Mouse (Mus musculus) heart, embryonic 14.5 days (tissue): ENCODE results near the gene Fgfr2. TPM values are rescaled to one million over a fixed set of nuclear protein-coding genes. Genes with fewer than 3 reads are reported as not detected.
A peak's percentile ranks its signal among the peaks of the same experiment; 100 is the strongest.

Experiments
- ATAC-seq: fragments of 200-750 bp; cut with Nextera tagmentation; 2 replicates; pipeline ENCODE4 v1.8.0; 2017; ENCODE audit warnings: low read depth, moderate TSS enrichment; ENCODE audit not compliant: insufficient number of reproducible peaks, insufficient read depth, low FRiP score
- H3K27ac ChIP-seq, 2 experiments: fragments of 200-500 bp in 1 of 2; fragments of 300-500 bp in 1 of 2; sonication (generic) in 1 of 2; replicated peaks in 1 of 2; 2 replicates each; pipeline ENCODE4 v1.5.1; 2012 to 2014; ENCODE audit warnings: low read depth in 2 of 2, low read length in 2 of 2, control low read depth in 1 of 2, mild to moderate bottlenecking in 1 of 2, mixed read lengths in 1 of 2; ENCODE audit not compliant: control insufficient read depth in 1 of 2, insufficient read depth in 1 of 2
- H3K27me3 ChIP-seq: fragments of 300-500 bp; sonication (generic); 2 replicates; pipeline ENCODE4 v1.6.1; 2014; ENCODE audit warnings: mild to moderate bottlenecking, low read length, control low read depth; ENCODE audit not compliant: control insufficient read depth, insufficient read depth
- H3K36me3 ChIP-seq: fragments of 300-500 bp; sonication (generic); 2 replicates; pipeline ENCODE4 v1.6.1; 2014; ENCODE audit warnings: mild to moderate bottlenecking, control low read depth, low read length, mixed read lengths; ENCODE audit not compliant: control insufficient read depth, insufficient read depth
- H3K4me1 ChIP-seq, 2 experiments: fragments of 200-500 bp in 1 of 2; fragments of 300-500 bp in 1 of 2; sonication (generic) in 1 of 2; 2 replicates each; pipeline ENCODE4 v1.6.1; 2012 to 2014; ENCODE audit warnings: low read length in 2 of 2, control low read depth in 1 of 2, mixed read lengths in 1 of 2; ENCODE audit not compliant: control insufficient read depth in 2 of 2, insufficient read depth in 2 of 2
- H3K4me2 ChIP-seq: fragments of 300-500 bp; sonication (generic); 2 replicates; pipeline ENCODE4 v1.6.1; 2014; ENCODE audit warnings: mild to moderate bottlenecking, low read length
- H3K4me3 ChIP-seq, 2 experiments: fragments of 200-500 bp in 1 of 2; fragments of 300-500 bp in 1 of 2; sonication (generic) in 1 of 2; 2 replicates each; pipeline ENCODE4 v1.5.1; 2012 to 2014; ENCODE audit warnings: low read length in 2 of 2, mild to moderate bottlenecking in 2 of 2, control low read depth in 1 of 2, low read depth in 1 of 2, moderate library complexity in 1 of 2; ENCODE audit not compliant: control insufficient read depth in 1 of 2, insufficient read depth in 1 of 2
- H3K9ac ChIP-seq: fragments of 300-500 bp; sonication (generic); 2 replicates; pipeline ENCODE4 v1.6.1; 2014; ENCODE audit warnings: mild to moderate bottlenecking, low read length
- H3K9me3 ChIP-seq: fragments of 300-500 bp; sonication (generic); 2 replicates; pipeline ENCODE4 v1.6.1; 2016; ENCODE audit warnings: low read length, control low read depth; ENCODE audit not compliant: control insufficient read depth
- WGBS: fragments of 180-500 bp; shearing (Covaris S2); extraction: QIAGEN DNeasy Blood & Tissue Kit; methylation state at CpG from one replicate; pipeline ENCODE4 v1.1.7; 2014; 5-methylcytosine and 5-hydroxymethylcytosine counted together
- polyA plus RNA-seq: library from polyadenylated mRNA; unstranded; fragments of >200 nt; fragmentation: Nextera tagmentation; extraction: Ambion mirVana; gene quantifications from 2 replicates; pipeline ENCODE4 v1.2.1, GENCODE M21; 2014

Fgfr2 gene
- polyA plus RNA-seq, 1 experiment from 2014 or later, result 22.4 TPM

GRCm38 (mm10) chr7:130787537-130787936 lies 2335.6 kb downstream of the Fgfr2 start:
- whole genome bisulfite sequencing, result 89% methylated on average over 4 of the region's 4 CpGs
- no peak for ATAC-seq
- H3K9ac ChIP-seq, result no peak overlapping the region
- H3K4me1 ChIP-seq, result peaks cover 14 to 15% of the 10 kb centered on the region in 2 experiments
- H3K27me3 ChIP-seq, result no peaks in the 10 kb centered on the region; the same call in 1 of the 2 replicates
- H3K9me3 ChIP-seq, result no peaks in the 10 kb centered on the region
- no peaks in the 10 kb centered on the region for H3K36me3 ChIP-seq
- H3K27ac ChIP-seq, result no peak overlapping the region
- no peak overlapping the region for H3K4me3 ChIP-seq
- H3K4me2 ChIP-seq, result no peak overlapping the region

- H3K27ac ChIP-seq, result no peak overlapping the region
Measured at GRCm38 (mm10) chr7:130786708-130787107, 2336.4 kb downstream of the Fgfr2 start.

DNA sequence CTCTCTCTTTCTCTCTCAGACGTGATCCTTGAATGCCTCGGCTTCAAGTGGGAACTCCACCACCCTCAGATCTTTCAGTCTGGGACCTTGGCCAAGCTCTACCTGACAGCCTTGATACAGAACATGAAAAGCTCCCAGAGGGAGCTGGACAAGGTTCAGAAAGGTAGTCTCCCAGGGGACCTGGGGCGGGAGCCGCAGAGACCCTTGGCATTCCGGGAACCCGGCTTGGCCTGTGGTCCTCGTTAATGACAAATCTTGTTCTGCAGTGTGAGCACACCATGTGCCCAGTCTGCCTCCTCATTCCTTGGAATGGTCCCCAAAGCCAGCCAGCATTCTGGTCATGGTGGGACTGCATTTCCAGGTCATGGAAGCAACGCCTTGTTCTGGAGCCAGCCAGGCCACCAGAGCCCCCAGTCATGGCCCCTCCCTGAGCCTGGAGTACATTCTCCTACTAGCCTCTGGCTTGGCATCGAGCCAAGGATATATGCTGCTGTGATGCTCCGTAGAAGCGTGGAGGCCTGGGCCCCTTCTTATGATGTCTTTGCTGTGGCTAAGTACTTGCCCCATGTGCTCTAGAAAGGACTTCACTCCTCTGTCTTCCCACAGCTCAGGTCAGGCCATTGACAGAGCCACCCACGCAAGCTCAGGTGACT lies 2337.1 kb downstream of the Fgfr2 start:
- Histone ChIP-seq H3K4me3 (no peak overlapping the region), H3K4me1 (peaks cover 20 to 22% of the 10 kb centered on the region in 2 experiments), H3K9me3 (no peaks in the 10 kb centered on the region), H3K27ac (no peak overlapping the region), H3K27me3 (no peaks in the 10 kb centered on the region; the same call in 1 of the 2 replicates), H3K36me3 (no peaks in the 10 kb centered on the region), H3K4me2 (no peak overlapping the region), H3K9ac (no peak overlapping the region)
- ATAC-seq, result 0 out of 2 replicates have a peak, but pooled peaks have one; percentile 7
- WGBS, result 56% methylated on average over 12 of the region's 12 CpGs

More at GRCm38 (mm10) chr7:130786708-130787107, 2336.4 kb downstream of the Fgfr2 start:
- no peaks in the 10 kb centered on the region for H3K36me3 ChIP-seq
- H3K4me1 ChIP-seq, result peaks cover 14 to 16% of the 10 kb centered on the region in 2 experiments
- H3K4me3 ChIP-seq, result no peak overlapping the region
- H3K4me2 ChIP-seq, result no peak overlapping the region
- no peaks in the 10 kb centered on the region for H3K9me3 ChIP-seq
- 55% methylated on average over 5 of the region's 5 CpGs for WGBS
- H3K9ac ChIP-seq, result no peak overlapping the region
- no peak; the same call in 1 of the 2 replicates for ATAC-seq
- H3K27me3 ChIP-seq, result no peaks in the 10 kb centered on the region; the same call in 1 of the 2 replicates

GRCm38 (mm10) chr7:130782501-130783050 lies 2340.6 kb downstream of the Fgfr2 start:
- Histone ChIP-seq H3K4me3 (no peak overlapping the region), H3K27me3 (no peaks in the 10 kb centered on the region; the same call in 1 of the 2 replicates), H3K4me1 (peaks cover 26% of the 10 kb centered on the region in 2 experiments), H3K27ac (no peak overlapping the region), H3K4me2 (no peak overlapping the region), H3K9me3 (no peaks in the 10 kb centered on the region), H3K36me3 (no peaks in the 10 kb centered on the region), H3K9ac (no peak overlapping the region)
- 69% methylated on average over 5 of the region's 5 CpGs for WGBS
- ATAC-seq, result no peak

DNA sequence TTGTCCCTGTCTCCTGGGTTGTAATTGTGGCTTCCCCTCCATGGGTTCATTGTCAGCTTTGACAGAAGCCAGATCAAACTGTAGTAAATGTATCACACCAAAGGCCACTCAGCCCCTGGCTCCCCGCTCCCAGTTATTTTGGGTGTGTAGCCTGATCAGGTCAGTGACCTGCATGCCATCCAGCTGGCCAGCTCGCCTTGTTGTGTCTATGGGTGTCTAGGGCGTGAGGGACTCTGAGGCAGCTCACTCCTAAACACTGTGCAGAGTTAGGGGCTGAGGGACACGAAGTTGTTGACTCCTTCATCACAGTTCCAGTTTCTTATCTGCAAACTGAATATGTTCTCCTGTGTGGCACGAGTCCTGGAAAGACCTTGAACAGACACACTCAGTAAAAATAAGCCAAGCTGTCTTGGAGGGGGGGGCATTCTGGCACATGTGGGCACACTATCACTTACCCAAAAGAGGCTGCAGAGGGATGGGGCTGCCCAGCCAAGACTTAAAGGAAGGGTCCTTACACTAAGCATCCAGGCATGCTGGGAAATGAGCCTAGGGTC lies 2342.2 kb downstream of the Fgfr2 start:
- ATAC-seq, result peak; percentile 57
- Histone ChIP-seq H3K9me3 (no peaks in the 10 kb centered on the region), H3K36me3 (no peaks in the 10 kb centered on the region), H3K4me2 (no peak overlapping the region; the same call in 1 of the 2 replicates), H3K9ac (no peak overlapping the region), H3K27ac (peak overlapping the region; percentile 53 to 70), H3K4me1 (peaks cover 15 to 17% of the 10 kb centered on the region in 2 experiments), H3K27me3 (no peaks in the 10 kb centered on the region; the same call in 1 of the 2 replicates), H3K4me3 (no peak overlapping the region)
- WGBS, result 16% methylated on average over 5 of the region's 5 CpGs

- 45% methylated on average over 9 of the region's 9 CpGs for WGBS
- H3K9ac ChIP-seq, result no peak within 1 kb of the TSS
- H3K27ac ChIP-seq, result no peak within 1 kb of the TSS
- no peaks in the 10 kb centered on the region for H3K9me3 ChIP-seq
- H3K4me2 ChIP-seq, result no peak within 1 kb of the TSS
- ATAC-seq, result no peak
- no peak within 1 kb of the TSS for H3K4me3 ChIP-seq
- peaks cover 6 to 10% of the 10 kb centered on the region in 2 experiments; a peak in 3 of 4 replicates for H3K4me1 ChIP-seq
- no peaks in the 10 kb centered on the region for H3K27me3 ChIP-seq
- no peaks in the 10 kb centered on the region for H3K36me3 ChIP-seq
Measured at GRCm38 (mm10) chr7:130773914-130774630, 2349.1 kb downstream of the Fgfr2 start, which contains the start of gene Btbd16. TSS of gene Btbd16 (plus strand) at chr7:130774069.

GRCm38 (mm10) chr7:130773171-130773830 lies 2349.8 kb downstream of the Fgfr2 start:
- H3K9me3 ChIP-seq, result no peaks in the 10 kb centered on the region
- H3K4me3 ChIP-seq, result no peak overlapping the region
- no peak overlapping the region for H3K4me2 ChIP-seq
- 57% methylated on average over 11 of the region's 11 CpGs for WGBS
- no peak overlapping the region for H3K27ac ChIP-seq
- no peak overlapping the region for H3K9ac ChIP-seq
- peak; percentile 49; the same call in 1 of the 2 replicates for ATAC-seq
- H3K4me1 ChIP-seq, result peaks cover 6 to 10% of the 10 kb centered on the region in 2 experiments; a peak in 3 of 4 replicates
- no peaks in the 10 kb centered on the region for H3K36me3 ChIP-seq
- H3K27me3 ChIP-seq, result no peaks in the 10 kb centered on the region
